Mouse (Mus musculus) limb, embryonic 13.5 days (tissue): ENCODE measurements around the gene Fndc3a. TPM values are rescaled to one million over a fixed set of nuclear protein-coding genes. Genes with fewer than 3 reads are reported as not detected.

Experiments used
- polyA plus RNA-seq: library from polyadenylated mRNA; unstranded; fragments of >200 nt; fragmentation: Nextera tagmentation; extraction: Ambion mirVana; gene quantifications from 2 replicates; pipeline ENCODE4 v1.2.1, GENCODE M21; 2015

Gene Fndc3a
- polyA plus RNA-seq, 1 experiment from 2014 or later = 54.0 TPM

Other genes starting within 250 kb of the Fndc3a start
- not detected in 2 replicates for gene Gm9195, start 218.2 kb downstream of the Fndc3a start, polyA plus RNA-seq